ENCODE assay signal across 12 mouse cellular contexts in the genomic region with DNA sequence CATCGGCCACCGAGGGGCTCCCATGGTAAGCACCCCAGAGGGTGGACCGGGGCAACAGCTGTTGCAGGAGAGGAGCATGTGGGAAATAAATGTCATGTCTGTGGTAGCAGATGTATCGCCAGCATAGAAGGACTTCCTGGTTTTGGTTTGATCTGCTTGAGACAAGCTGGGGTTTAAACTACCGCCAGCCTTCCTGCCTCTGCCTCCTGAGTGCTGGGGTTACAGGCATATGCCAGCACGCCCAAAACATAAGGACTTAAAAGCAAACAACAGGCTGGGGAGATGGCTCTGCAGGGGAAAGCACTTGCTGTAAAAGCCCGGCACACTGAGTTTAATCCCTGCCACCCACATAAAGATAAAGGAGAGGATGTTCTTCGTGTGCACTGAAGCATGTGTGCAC. TPM values are rescaled to one million over a fixed set of nuclear protein-coding genes. Genes with fewer than 3 reads are reported as not detected.
DNase-seq lines count a peak whose midpoint lies in the region; ATAC-seq and TF ChIP-seq lines count a peak whose summit lies in the region.
"Had no signal": no experiment of that assay in that cellular context is flagged by ENCODE, and none has a peak within 500 bp of the region (broad histone marks: within the 10 kb centered on the region; RNA-seq: fewer than 3 reads in every experiment).

No protein-coding gene starts in this region.

- no peak overlapping the region for H3K4me3 ChIP-seq in MEL (ENCODE audit: control insufficient read depth in 1 of 2, insufficient read depth in 1 of 2, low read depth in 2 of 2, low read length in 2 of 2)
- no peak overlapping the region for H3K4me3 ChIP-seq in midbrain, postnatal 0 days (ENCODE audit: low read depth, low read length)

- H3K27me3 ChIP-seq in MEL (ENCODE audit: control insufficient read depth in 1 of 2, insufficient read depth in 2 of 2, low read length in 2 of 2) = no peaks in the 10 kb centered on the region
- H3K27me3 ChIP-seq in midbrain, postnatal 0 days (ENCODE audit: insufficient read depth, low read length) = no peaks in the 10 kb centered on the region

- ATAC-seq in granulocyte monocyte progenitor cell, adult 5-6 weeks (replicated peaks; ENCODE audit: poor library complexity, severe bottlenecking) = peak; percentile 50
- no peak for ATAC-seq in midbrain, postnatal 0 days (ENCODE audit: low FRiP score)

- no peaks in the 10 kb centered on the region for H3K36me3 ChIP-seq in MEL (ENCODE audit: control insufficient read depth in 1 of 2, insufficient read depth in 2 of 2, low read length in 2 of 2)
- no peaks in the 10 kb centered on the region for H3K36me3 ChIP-seq in midbrain, postnatal 0 days (ENCODE audit: insufficient read depth, low read length)

- H3K79me2 ChIP-seq in MEL (ENCODE audit: control insufficient read depth, insufficient read depth, low read length, poor library complexity) = no peaks in the 10 kb centered on the region

- TF ChIP-seq POLR2A in MEL (IDR thresholded peaks at IDR 0.05; ENCODE audit: control insufficient read depth in 1 of 2, insufficient read depth in 1 of 2, low read depth in 1 of 2, low read length in 2 of 2, poor library complexity in 1 of 2) = no peak

- no peak overlapping the region for H3K4me2 ChIP-seq in midbrain, postnatal 0 days (ENCODE audit: low read depth, low read length, poor library complexity, severe bottlenecking)
- H3K4me2 ChIP-seq: heart, embryonic 11.5 days; liver, embryonic 11.5 days had no signal

- no peak overlapping the region for H3K27ac ChIP-seq in MEL (ENCODE audit: control insufficient read depth, low read depth, low read length)
- 0 out of 2 replicates have a peak overlapping the region, but pooled peaks have one; percentile 3 for H3K27ac ChIP-seq in midbrain, postnatal 0 days (ENCODE audit: low read depth, low read length)

- peak; percentile 62 for DNase-seq in A20 (ENCODE audit: low read depth, low spot score)
- peak; percentile 52 for DNase-seq in MEL (ENCODE audit: low read depth, low spot score)
- DNase-seq in midbrain, postnatal 0 days (ENCODE audit: low spot score) = no peak
- DNase-seq in left cerebral cortex, adult 9 months (ENCODE audit: low spot score in 2 of 2) = no peak
- DNase-seq in adrenal gland, postnatal 14 days = no peak
- no peak for DNase-seq in right cerebral cortex, postnatal 10 days (ENCODE audit: low spot score in 2 of 2)
- no peak for DNase-seq in left cerebral cortex, postnatal 4 days
- DNase-seq: kidney, adult 2 months had no signal

- no peak for TF ChIP-seq EP300 in MEL (IDR thresholded peaks at IDR 0.05; ENCODE audit: low read depth in 1 of 2, low read length in 2 of 2)

- H3K9ac ChIP-seq in MEL (ENCODE audit: control insufficient read depth, low read depth, low read length, poor library complexity, severe bottlenecking) = no peak overlapping the region
- H3K9ac ChIP-seq in midbrain, postnatal 0 days (replicated peaks; ENCODE audit: low read length, poor library complexity, severe bottlenecking) = no peak overlapping the region

- no peak for TF ChIP-seq RAD21 in MEL (IDR thresholded peaks at IDR 0.05; ENCODE audit: low read depth, low read length)

- TF ChIP-seq CTCF in MEL (IDR thresholded peaks at IDR 0.05 in 2 of 3, conservative IDR thresholded peaks at IDR 0.05 in 1 of 3; ENCODE audit: control insufficient read depth in 1 of 3, insufficient read depth in 1 of 3, low read depth in 2 of 3, low read length in 3 of 3, poor library complexity in 1 of 3, severe bottlenecking in 1 of 3) = no peak
- TF ChIP-seq CTCF in midbrain, postnatal 0 days (IDR thresholded peaks at IDR 0.05) = no peak

- intact Hi-C loops in left cerebral cortex, postnatal 4 days (cut with DNase I) = no loop called here

- 57% methylated on average over 8 of the region's 8 CpGs for WGBS in midbrain, postnatal 0 days

- peaks cover 0 to 15% of the 10 kb centered on the region in 2 experiments; a peak in 2 of 4 replicates for H3K4me1 ChIP-seq in MEL (ENCODE audit: control insufficient read depth in 1 of 2, insufficient read depth in 2 of 2, low read length in 2 of 2)
- H3K4me1 ChIP-seq in midbrain, postnatal 0 days (ENCODE audit: insufficient read depth, low read length) = no peaks in the 10 kb centered on the region

- no peaks in the 10 kb centered on the region for H3K9me3 ChIP-seq in MEL (replicated peaks; ENCODE audit: insufficient read depth, low read length)
- no peaks in the 10 kb centered on the region for H3K9me3 ChIP-seq in midbrain, postnatal 0 days (ENCODE audit: low read length)
- H3K9me3 ChIP-seq: megakaryocyte, embryonic 14.5 days had no signal

TF ChIP-seq in MEL, 35 proteins besides CTCF, POLR2A, EP300 and RAD21:
- TF ChIP-seq GATA1 (IDR thresholded peaks at IDR 0.05; ENCODE audit: low read depth, low read length) (no peak), ELF1 (IDR thresholded peaks at IDR 0.05; ENCODE audit: low read depth, low read length) (no peak), GABPA (IDR thresholded peaks at IDR 0.05; ENCODE audit: low read depth, low read length) (no peak), E2F4 (IDR thresholded peaks at IDR 0.05; ENCODE audit: borderline replicate concordance, low read depth, low read length) (no peak), MYC (IDR thresholded peaks at IDR 0.05; ENCODE audit: low read depth, low read length) (no peak), UBTF (IDR thresholded peaks at IDR 0.05; ENCODE audit: borderline replicate concordance, insufficient read depth, low read depth, low read length) (no peak), CHD1 (IDR thresholded peaks at IDR 0.05; ENCODE audit: low read depth, low read length) (no peak), TBP (IDR thresholded peaks at IDR 0.05; ENCODE audit: low read depth, low read length) (no peak)

RNA-seq across cellular contexts. Expression of a gene that starts 16.7 kb away (rescaled TPM):
- total RNA-seq in MEL (2012; rRNA removed) = not detected in 2 replicates
- polyA plus RNA-seq in MEL (2012; ENCODE audit: insufficient read depth in 1 of 2, insufficient read length in 2 of 2, low read depth in 1 of 2, low replicate concordance in 2 of 2, missing spikeins in 1 of 2) = under 1 TPM in 1 of 2 experiments, not detected in 1; 0.04 TPM
- total RNA-seq in granulocyte monocyte progenitor cell, adult 5-6 weeks (2014; fragmentation: Nextera tagmentation) = not detected in 2 replicates
- total RNA-seq in granulocyte monocyte progenitor cell, adult 5-6 weeks (2017) = 0.22 and 0.57 TPM in 2 replicates
- total RNA-seq in midbrain, postnatal 0 days (2014; rRNA removed) = 1.4 and 3.9 TPM in 2 replicates
- 2.1 and 2.4 TPM in 2 replicates for polyA plus RNA-seq in midbrain, postnatal 0 days (2015; fragmentation: Nextera tagmentation; extraction: Ambion mirVana)
- 1.3 TPM in 2 replicates for total RNA-seq in adrenal gland, postnatal 14 days (2021)
- 1 to 10 TPM; 4.8 to 5.8 TPM for total RNA-seq in left cerebral cortex, postnatal 4 days (2021)

RNA-seq across cellular contexts. Expression of a gene that starts 34.5 kb away (rescaled TPM):
- total RNA-seq in MEL (2012; rRNA removed) = 2,066 and 2,287 TPM in 2 replicates
- polyA plus RNA-seq in MEL (2012; ENCODE audit: insufficient read depth in 1 of 2, insufficient read length in 2 of 2, low read depth in 1 of 2, low replicate concordance in 2 of 2, missing spikeins in 1 of 2) = 1,000 to 10,000 TPM in 1 of 2 experiments, 100 to 1,000 TPM in 1; 157 to 1,899 TPM
- 1,410 and 1,463 TPM in 2 replicates for total RNA-seq in granulocyte monocyte progenitor cell, adult 5-6 weeks (2014; fragmentation: Nextera tagmentation)
- 1,810 and 2,293 TPM in 2 replicates for total RNA-seq in granulocyte monocyte progenitor cell, adult 5-6 weeks (2017)
- 440 and 661 TPM in 2 replicates for total RNA-seq in midbrain, postnatal 0 days (2014; rRNA removed)
- polyA plus RNA-seq in midbrain, postnatal 0 days (2015; fragmentation: Nextera tagmentation; extraction: Ambion mirVana) = 440 and 453 TPM in 2 replicates
- total RNA-seq in adrenal gland, postnatal 14 days (2021) = 563 and 690 TPM in 2 replicates
- 100 to 1,000 TPM; 379 to 396 TPM for total RNA-seq in left cerebral cortex, postnatal 4 days (2021)

Comparison
In these comparisons a context has a peak if more than half of its experiments do, and no peak if none do; other contexts are left out.
1. DNase-seq: peak in A20 (single experiment) and MEL (single experiment); none in midbrain, postnatal 0 days (single experiment), left cerebral cortex, adult 9 months (0 of 2), adrenal gland, postnatal 14 days (single experiment), right cerebral cortex, postnatal 10 days (0 of 2) and left cerebral cortex, postnatal 4 days (single experiment).